Mouse (Mus musculus) intestine, embryonic 15.5 days (tissue): ENCODE measurements around the gene Inca1. TPM values are rescaled to one million over a fixed set of nuclear protein-coding genes. Genes with fewer than 3 reads are reported as not detected.

Experiments used
- ATAC-seq: fragments of 200-750 bp; cut with Nextera tagmentation; 2 replicates; pipeline ENCODE4 v1.8.0; 2017; ENCODE audit warnings: moderate TSS enrichment, moderate library complexity
- H3K27ac ChIP-seq: fragments of 300-500 bp; sonication (generic); 2 replicates; pipeline ENCODE4 v1.5.1; 2015; ENCODE audit warnings: mild to moderate bottlenecking, inconsistent platforms
- H3K27me3 ChIP-seq: fragments of 300-500 bp; sonication (generic); replicated peaks from 2 replicates; pipeline ENCODE4 v1.6.1; 2015; ENCODE audit warnings: inconsistent platforms
- H3K36me3 ChIP-seq: fragments of 300-500 bp; sonication (generic); 2 replicates; pipeline ENCODE4 v1.6.1; 2015; ENCODE audit warnings: inconsistent platforms
- H3K4me1 ChIP-seq: fragments of 300-500 bp; sonication (generic); replicated peaks from 2 replicates; pipeline ENCODE4 v1.6.1; 2015; ENCODE audit warnings: inconsistent platforms
- H3K4me2 ChIP-seq: fragments of 300-500 bp; sonication (generic); replicated peaks from 2 replicates; pipeline ENCODE4 v1.6.1; 2015; ENCODE audit warnings: mild to moderate bottlenecking, inconsistent platforms
- H3K4me3 ChIP-seq: fragments of 300-500 bp; sonication (generic); replicated peaks from 2 replicates; pipeline ENCODE4 v1.5.1; 2015; ENCODE audit warnings: inconsistent platforms
- H3K9ac ChIP-seq: fragments of 300-500 bp; sonication (generic); 2 replicates; pipeline ENCODE4 v1.6.1; 2015; ENCODE audit warnings: inconsistent platforms
- H3K9me3 ChIP-seq: fragments of 300-500 bp; sonication (generic); 2 replicates; pipeline ENCODE4 v1.6.1; 2016; ENCODE audit warnings: inconsistent platforms
- WGBS: fragments of 180-500 bp; shearing (Covaris S2); methylation state at CpG from one replicate; pipeline ENCODE4 v1.1.7; 2015; 5-methylcytosine and 5-hydroxymethylcytosine counted together
- polyA plus RNA-seq: library from polyadenylated mRNA; unstranded; fragments of >200 nt; fragmentation: Nextera tagmentation; extraction: Ambion mirVana; gene quantifications from 2 replicates; pipeline ENCODE4 v1.2.1, GENCODE M21; 2015

Inca1 gene
- polyA plus RNA-seq, 1 experiment from 2014 or later: 1.4 TPM

- Histone ChIP-seq H3K27ac (no peak overlapping the region), H3K4me2 (no peak overlapping the region), H3K9ac (no peak overlapping the region), H3K27me3 (no peaks in the 10 kb centered on the region), H3K4me3 (no peak overlapping the region), H3K4me1 (peaks cover 7% of the 10 kb centered on the region; the same call in 1 of the 2 replicates), H3K9me3 (no peaks in the 10 kb centered on the region), H3K36me3 (peaks cover 55% of the 10 kb centered on the region)
- WGBS: 83% methylated on average over 2 of the region's 2 CpGs
- ATAC-seq: no peak
Measured at GRCm38 (mm10) chr11:70726585-70726984, 26.6 kb upstream of the Inca1 start.

- Histone ChIP-seq H3K9ac (no peak overlapping the region), H3K4me3 (no peak overlapping the region), H3K27ac (no peak overlapping the region), H3K4me1 (no peaks in the 10 kb centered on the region), H3K36me3 (peaks cover 63% of the 10 kb centered on the region), H3K27me3 (no peaks in the 10 kb centered on the region), H3K9me3 (no peaks in the 10 kb centered on the region), H3K4me2 (no peak overlapping the region)
- 93% methylated on average over 9 of the region's 9 CpGs for WGBS
- ATAC-seq: no peak
Measured at GRCm38 (mm10) chr11:70724706-70725105, 24.8 kb upstream of the Inca1 start.

GRCm38 (mm10) chr11:70721072-70721471 is 21.1 kb upstream of the Inca1 start:
- no peak overlapping the region for H3K9ac ChIP-seq
- no peak overlapping the region for H3K4me2 ChIP-seq
- no peaks in the 10 kb centered on the region for H3K4me1 ChIP-seq
- peaks cover 59% of the 10 kb centered on the region for H3K36me3 ChIP-seq
- no peaks in the 10 kb centered on the region for H3K9me3 ChIP-seq
- 94% methylated on average over 3 of the region's 3 CpGs for WGBS
- H3K27ac ChIP-seq: no peak overlapping the region
- no peak for ATAC-seq
- H3K27me3 ChIP-seq: no peaks in the 10 kb centered on the region
- H3K4me3 ChIP-seq: no peak overlapping the region

- no peaks in the 10 kb centered on the region for H3K27me3 ChIP-seq
- H3K4me3 ChIP-seq: no peak overlapping the region
- no peak overlapping the region for H3K4me2 ChIP-seq
- WGBS: 88% methylated on average over 3 of the region's 3 CpGs
- H3K27ac ChIP-seq: no peak overlapping the region
- no peak overlapping the region for H3K9ac ChIP-seq
- no peak for ATAC-seq
- peaks cover 58% of the 10 kb centered on the region for H3K36me3 ChIP-seq
- no peaks in the 10 kb centered on the region for H3K9me3 ChIP-seq
- H3K4me1 ChIP-seq: no peaks in the 10 kb centered on the region
Measured at GRCm38 (mm10) chr11:70720567-70720966, 20.6 kb upstream of the Inca1 start.

GRCm38 (mm10) chr11:70718481-70718880 is 18.5 kb upstream of the Inca1 start:
- WGBS: 79% methylated on average over 5 of the region's 5 CpGs

GRCm38 (mm10) chr11:70715832-70716231 is 15.9 kb upstream of the Inca1 start:
- Histone ChIP-seq H3K9ac (no peak overlapping the region), H3K4me3 (no peak overlapping the region), H3K36me3 (peaks cover 38% of the 10 kb centered on the region), H3K27me3 (no peaks in the 10 kb centered on the region), H3K27ac (no peak overlapping the region), H3K4me2 (no peak overlapping the region), H3K9me3 (no peaks in the 10 kb centered on the region), H3K4me1 (no peaks in the 10 kb centered on the region)
- WGBS: 87% methylated on average over 6 of the region's 6 CpGs
- no peak for ATAC-seq

More at GRCm38 (mm10) chr11:70718481-70718880, 18.5 kb upstream of the Inca1 start:
- Histone ChIP-seq H3K9me3 (no peaks in the 10 kb centered on the region), H3K4me2 (no peak overlapping the region), H3K27me3 (no peaks in the 10 kb centered on the region), H3K9ac (no peak overlapping the region), H3K27ac (no peak overlapping the region), H3K4me1 (no peaks in the 10 kb centered on the region), H3K4me3 (no peak overlapping the region), H3K36me3 (peaks cover 37% of the 10 kb centered on the region)
- ATAC-seq: no peak

- Histone ChIP-seq H3K36me3 (peaks cover 39% of the 10 kb centered on the region), H3K9me3 (no peaks in the 10 kb centered on the region), H3K9ac (no peak overlapping the region), H3K27me3 (no peaks in the 10 kb centered on the region), H3K4me1 (no peaks in the 10 kb centered on the region), H3K27ac (0 out of 2 replicates have a peak overlapping the region, but pooled peaks have one; percentile 15), H3K4me2 (no peak overlapping the region), H3K4me3 (no peak overlapping the region)
- ATAC-seq: peak; percentile 32; the same call in 1 of the 2 replicates
- WGBS: 73% methylated on average over 6 of the region's 6 CpGs
Measured at GRCm38 (mm10) chr11:70713222-70713621, 13.3 kb upstream of the Inca1 start.

- no peaks in the 10 kb centered on the region for H3K4me1 ChIP-seq
- no peak overlapping the region for H3K27ac ChIP-seq
- no peak overlapping the region for H3K4me3 ChIP-seq
- H3K9ac ChIP-seq: no peak overlapping the region
- ATAC-seq: no peak
- 95% methylated on average over 10 of the region's 10 CpGs for WGBS
- H3K36me3 ChIP-seq: peaks cover 37% of the 10 kb centered on the region
- H3K27me3 ChIP-seq: no peaks in the 10 kb centered on the region
- no peak overlapping the region for H3K4me2 ChIP-seq
- no peaks in the 10 kb centered on the region for H3K9me3 ChIP-seq
Measured at GRCm38 (mm10) chr11:70711026-70711425, 11.1 kb upstream of the Inca1 start.

- ATAC-seq: no peak
- H3K9ac ChIP-seq: no peak overlapping the region
- no peak overlapping the region for H3K27ac ChIP-seq
- H3K4me2 ChIP-seq: no peak overlapping the region
- no peaks in the 10 kb centered on the region for H3K27me3 ChIP-seq
- peaks cover 45% of the 10 kb centered on the region for H3K36me3 ChIP-seq
- H3K4me1 ChIP-seq: peaks cover 15% of the 10 kb centered on the region
- no peaks in the 10 kb centered on the region for H3K9me3 ChIP-seq
- WGBS: 67% methylated on average over 3 of the region's 3 CpGs
- H3K4me3 ChIP-seq: no peak overlapping the region
Measured at GRCm38 (mm10) chr11:70706127-70706526, 6.2 kb upstream of the Inca1 start.

- Histone ChIP-seq H3K9ac (no peak overlapping the region), H3K27ac (no peak overlapping the region), H3K9me3 (no peaks in the 10 kb centered on the region), H3K27me3 (no peaks in the 10 kb centered on the region), H3K4me1 (peaks cover 18% of the 10 kb centered on the region), H3K4me3 (no peak overlapping the region), H3K36me3 (peaks cover 27% of the 10 kb centered on the region), H3K4me2 (0 out of 2 replicates have a peak overlapping the region, but pooled peaks have one; percentile 88)
- no peak for ATAC-seq
- WGBS: 72% methylated on average over 6 of the region's 6 CpGs
Measured at GRCm38 (mm10) chr11:70702781-70703180, 2.8 kb upstream of the Inca1 start.

- peak overlapping the region; percentile 83; the same call in 1 of the 2 replicates for H3K4me3 ChIP-seq
- no peak overlapping the region; the same call in 1 of the 2 replicates for H3K9ac ChIP-seq
- no peaks in the 10 kb centered on the region for H3K9me3 ChIP-seq
- peak overlapping the region; percentile 88 for H3K4me2 ChIP-seq
- H3K27ac ChIP-seq: no peak overlapping the region
- H3K36me3 ChIP-seq: peaks cover 27% of the 10 kb centered on the region
- ATAC-seq: no peak
- no peaks in the 10 kb centered on the region for H3K27me3 ChIP-seq
- 76% methylated on average over 6 of the region's 6 CpGs for WGBS
- peaks cover 18% of the 10 kb centered on the region for H3K4me1 ChIP-seq
Measured at GRCm38 (mm10) chr11:70701984-70702733, 2.2 kb upstream of the Inca1 start.

GRCm38 (mm10) chr11:70701221-70701955 is 1.4 kb upstream of the Inca1 start:
- H3K27me3 ChIP-seq: no peaks in the 10 kb centered on the region
- H3K36me3 ChIP-seq: peaks cover 19% of the 10 kb centered on the region
- 7% methylated on average over 10 of the region's 10 CpGs for WGBS
- peak overlapping the region; percentile 83 for H3K4me3 ChIP-seq
- H3K4me1 ChIP-seq: peaks cover 18% of the 10 kb centered on the region
- H3K4me2 ChIP-seq: peak overlapping the region; percentile 88
- H3K9me3 ChIP-seq: no peaks in the 10 kb centered on the region
- ATAC-seq: no peak
- H3K9ac ChIP-seq: peak overlapping the region; percentile 92
- peak overlapping the region; percentile 98 for H3K27ac ChIP-seq
